ENCODE assay signal across 10 mouse cellular contexts in genomic region chr4:110134036-110134435, GRCm38 (mm10).
A peak's percentile ranks its signal among the peaks of the same experiment; 100 is the strongest.
DNase-seq lines count a peak whose midpoint lies in the region; ATAC-seq and TF ChIP-seq lines count a peak whose summit lies in the region.
"Had no signal": no experiment of that assay in that cellular context is flagged by ENCODE, and none has a peak within 500 bp of the region (broad histone marks: within the 10 kb centered on the region; RNA-seq: fewer than 3 reads in every experiment).

No protein-coding gene starts in this region.

- H3K4me3 ChIP-seq in liver, embryonic 11.5 days (ENCODE audit: low read depth, low read length) = no peak overlapping the region
- H3K4me3 ChIP-seq in liver, postnatal 0 days (ENCODE audit: low read depth, low read length) = no peak overlapping the region
- no peak overlapping the region for H3K4me3 ChIP-seq in stomach, embryonic 15.5 days (replicated peaks)
- H3K4me3 ChIP-seq: heart, embryonic 15.5 days had no signal

- no peaks in the 10 kb centered on the region for H3K27me3 ChIP-seq in liver, embryonic 11.5 days (replicated peaks; ENCODE audit: control insufficient read depth, insufficient read depth, low read length)
- H3K27me3 ChIP-seq in liver, postnatal 0 days (ENCODE audit: insufficient read depth, low read length) = no peaks in the 10 kb centered on the region
- no peaks in the 10 kb centered on the region for H3K27me3 ChIP-seq in stomach, embryonic 15.5 days (replicated peaks)
- H3K27me3 ChIP-seq: heart, embryonic 15.5 days had no signal

- TF ChIP-seq EP300 in liver, postnatal 0 days (IDR thresholded peaks at IDR 0.05; ENCODE audit: low read depth) = no peak

- H3K9me3 ChIP-seq in liver, embryonic 11.5 days (ENCODE audit: control insufficient read depth, low read length) = no peaks in the 10 kb centered on the region
- H3K9me3 ChIP-seq in liver, postnatal 0 days (ENCODE audit: low read length) = no peaks in the 10 kb centered on the region
- no peaks in the 10 kb centered on the region for H3K9me3 ChIP-seq in stomach, embryonic 15.5 days
- H3K9me3 ChIP-seq: heart, embryonic 15.5 days had no signal

- intact Hi-C loops in heart, postnatal 10 days (cut with DNase I) = no loop called here

- TF ChIP-seq CTCF in liver, postnatal 0 days (IDR thresholded peaks at IDR 0.05; ENCODE audit: low read depth) = no peak

- WGBS in liver, embryonic 11.5 days = 35% methylated on average over 7 of the region's 7 CpGs
- WGBS in liver, postnatal 0 days (ENCODE audit: insufficient replicate concordance) = 19% methylated on average over 7 of the region's 7 CpGs
- WGBS in stomach, embryonic 15.5 days = 16% methylated on average over 7 of the region's 7 CpGs

- no peaks in the 10 kb centered on the region for H3K36me3 ChIP-seq in liver, embryonic 11.5 days (ENCODE audit: control insufficient read depth, insufficient read depth, low read length)
- H3K36me3 ChIP-seq in liver, postnatal 0 days (replicated peaks; ENCODE audit: insufficient read depth, low read length) = no peaks in the 10 kb centered on the region
- H3K36me3 ChIP-seq in stomach, embryonic 15.5 days = no peaks in the 10 kb centered on the region
- H3K36me3 ChIP-seq: heart, embryonic 15.5 days had no signal

- ATAC-seq in liver, embryonic 11.5 days (replicated peaks; ENCODE audit: low FRiP score) = no peak
- ATAC-seq in liver, postnatal 0 days = no peak
- ATAC-seq in stomach, embryonic 15.5 days (ENCODE audit: insufficient read depth, low FRiP score, low read depth) = 0 out of 2 replicates have a peak, but pooled peaks have one; percentile 14

- peak; percentile 3 for DNase-seq in adrenal gland, postnatal 10 days
- no peak for DNase-seq in adrenal gland, adult 8-10 months
- peak; percentile 35 for DNase-seq in liver, embryonic 11.5 days (ENCODE audit: low spot score)
- DNase-seq in liver, postnatal 0 days = no peak
- peak; percentile 17 to 21 for DNase-seq in heart, postnatal 10 days
- DNase-seq in frontal cortex, adult 2 months (ENCODE audit: extremely low spot score in 1 of 2, low spot score in 1 of 2) = no peak
- no peak for DNase-seq in gastrocnemius, postnatal 4 days (ENCODE audit: low spot score in 2 of 2)
- DNase-seq: cerebellum, adult 9-10 months had no signal

- H3K9ac ChIP-seq in liver, embryonic 11.5 days (ENCODE audit: low read depth, low read length) = no peak overlapping the region
- H3K9ac ChIP-seq in liver, postnatal 0 days (replicated peaks) = no peak overlapping the region
- no peak overlapping the region for H3K9ac ChIP-seq in stomach, embryonic 15.5 days
- H3K9ac ChIP-seq: heart, embryonic 15.5 days had no signal

- H3K27ac ChIP-seq in liver, embryonic 11.5 days (ENCODE audit: low read depth, low read length) = no peak overlapping the region
- no peak overlapping the region for H3K27ac ChIP-seq in liver, postnatal 0 days (ENCODE audit: low read depth)
- no peak overlapping the region for H3K27ac ChIP-seq in stomach, embryonic 15.5 days
- H3K27ac ChIP-seq: heart, embryonic 15.5 days had no signal

- H3K4me2 ChIP-seq in liver, embryonic 11.5 days = no peak overlapping the region
- no peak overlapping the region for H3K4me2 ChIP-seq in liver, postnatal 0 days (ENCODE audit: low read depth, low read length)
- H3K4me2 ChIP-seq in stomach, embryonic 15.5 days = no peak overlapping the region
- H3K4me2 ChIP-seq: heart, embryonic 15.5 days had no signal

- H3K4me1 ChIP-seq in liver, embryonic 11.5 days (replicated peaks; ENCODE audit: control insufficient read depth, insufficient read depth, low read length) = no peaks in the 10 kb centered on the region
- no peaks in the 10 kb centered on the region for H3K4me1 ChIP-seq in liver, postnatal 0 days (ENCODE audit: insufficient read depth)
- no peaks in the 10 kb centered on the region for H3K4me1 ChIP-seq in stomach, embryonic 15.5 days

Comparison
In these comparisons a context has a peak if more than half of its experiments do, and no peak if none do; other contexts are left out.
1. DNase-seq: peak in adrenal gland, postnatal 10 days (single experiment), liver, embryonic 11.5 days (single experiment) and heart, postnatal 10 days (2 of 2); none in adrenal gland, adult 8-10 months (single experiment), liver, postnatal 0 days (single experiment), frontal cortex, adult 2 months (0 of 2) and gastrocnemius, postnatal 4 days (0 of 2).